Mouse (Mus musculus) MEL (cell line): ENCODE data around the gene Gm9745.
"Not testable (repeated sequence)": the region's sequence is repeated elsewhere in the genome, so short reads cannot be mapped to it uniquely, and the experiment has no call there.

ENCODE experiments used
- POLR2A ChIP-seq, 2 experiments: IDR thresholded peaks; 2 replicates each; pipeline ENCODE4 v1.6.1; 2011 to 2012; ENCODE audit warnings: low read length in 2 of 2, mild to moderate bottlenecking in 2 of 2, control low read depth in 1 of 2, improper control_type of control experiment in 1 of 2, low read depth in 1 of 2, moderate library complexity in 1 of 2; ENCODE audit not compliant: control insufficient read depth in 1 of 2, insufficient read depth in 1 of 2, poor library complexity in 1 of 2
- ZNF384 ChIP-seq: IDR thresholded peaks from 2 replicates; pipeline ENCODE4 v1.6.1; 2012; ENCODE audit warnings: low read depth, mild to moderate bottlenecking, inconsistent platforms, low read length, improper control_type of control experiment

DNA sequence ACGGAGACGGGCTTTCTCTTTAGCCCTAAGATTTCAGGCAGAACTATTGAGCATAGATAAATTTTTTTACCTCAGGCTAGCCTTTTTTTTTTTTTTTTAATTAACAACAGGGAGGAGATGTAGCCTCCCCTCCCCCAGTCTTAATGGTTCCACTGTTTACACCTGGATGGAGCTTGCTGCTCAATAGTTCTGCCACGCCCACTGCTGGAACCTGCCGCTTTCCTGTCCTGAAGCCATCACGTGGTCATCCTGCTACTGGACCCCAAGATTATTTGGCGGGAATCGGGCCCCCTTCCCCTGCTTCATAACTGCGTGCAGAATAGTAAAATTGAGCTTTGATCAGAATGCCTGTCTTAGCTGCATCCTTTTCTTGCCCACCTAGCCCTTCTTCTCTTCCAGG is 34.1 kb downstream of the Gm9745 start:
- not testable (repeated sequence) for TF ChIP-seq ZNF384; POLR2A (IDR thresholded peaks at IDR 0.05; ENCODE audit: control insufficient read depth in 1 of 2, insufficient read depth in 1 of 2, low read depth in 1 of 2, low read length in 2 of 2, poor library complexity in 1 of 2)
